Mouse (Mus musculus) MEL (cell line): ENCODE results near the gene Atxn7. TPM values are rescaled to one million over a fixed set of nuclear protein-coding genes. Genes with fewer than 3 reads are reported as not detected.

Experiments used
- DNase-seq: peaks from one replicate; pipeline ENCODE4 v3.0.0; 2011; ENCODE audit warnings: low read depth, low spot score
- H3K27ac ChIP-seq: 2 replicates; pipeline ENCODE4 v1.5.1; 2012; ENCODE audit warnings: low read depth, mild to moderate bottlenecking, control low read depth, low read length, moderate library complexity; ENCODE audit not compliant: control insufficient read depth
- H3K27me3 ChIP-seq, 2 experiments: fragments of 150-350 bp in 1 of 2; sonication (generic) in 1 of 2; 2 replicates each; pipeline ENCODE4 v1.6.1; 2012; ENCODE audit warnings: low read length in 2 of 2, mild to moderate bottlenecking in 2 of 2, improper control_type of control experiment in 1 of 2, moderate library complexity in 1 of 2; ENCODE audit not compliant: insufficient read depth in 2 of 2, control insufficient read depth in 1 of 2
- H3K36me3 ChIP-seq, 2 experiments: 2 replicates each; pipeline ENCODE4 v1.6.1; 2012 to 2014; ENCODE audit warnings: low read length in 2 of 2, improper control_type of control experiment in 1 of 2, inconsistent platforms in 1 of 2, mild to moderate bottlenecking in 1 of 2; ENCODE audit not compliant: insufficient read depth in 2 of 2, control insufficient read depth in 1 of 2
- H3K4me1 ChIP-seq, 2 experiments: fragments of 150-350 bp in 1 of 2; sonication (generic) in 1 of 2; 2 replicates each; pipeline ENCODE4 v1.6.1; 2012; ENCODE audit warnings: low read length in 2 of 2, improper control_type of control experiment in 1 of 2, mild to moderate bottlenecking in 1 of 2; ENCODE audit not compliant: insufficient read depth in 2 of 2, control insufficient read depth in 1 of 2
- H3K4me3 ChIP-seq, 2 experiments: fragments of 150-350 bp in 1 of 2; sonication (generic) in 1 of 2; 2 replicates each; pipeline ENCODE4 v1.5.1; 2012; ENCODE audit warnings: low read depth in 2 of 2, low read length in 2 of 2, mild to moderate bottlenecking in 2 of 2, moderate library complexity in 2 of 2, control low read depth in 1 of 2, improper control_type of control experiment in 1 of 2; ENCODE audit not compliant: control insufficient read depth in 1 of 2, insufficient read depth in 1 of 2
- H3K79me2 ChIP-seq: 2 replicates; pipeline ENCODE4 v1.6.1; 2012; ENCODE audit warnings: mild to moderate bottlenecking, low read length, moderate library complexity; ENCODE audit not compliant: control insufficient read depth, poor library complexity, insufficient read depth
- H3K9ac ChIP-seq: 2 replicates; pipeline ENCODE4 v1.6.1; 2012; ENCODE audit warnings: low read depth, mild to moderate bottlenecking, control low read depth, low read length, moderate library complexity; ENCODE audit not compliant: control insufficient read depth, poor library complexity, severe bottlenecking
- H3K9me3 ChIP-seq: fragments of 150-350 bp; sonication (generic); replicated peaks from 2 replicates; pipeline ENCODE4 v1.6.1; 2012; ENCODE audit warnings: mild to moderate bottlenecking, low read length, improper control_type of control experiment, moderate library complexity; ENCODE audit not compliant: insufficient read depth
- CHD2 ChIP-seq: IDR thresholded peaks from 2 replicates; pipeline ENCODE4 v1.6.1; 2011; ENCODE audit warnings: low read length, improper control_type of control experiment
- CTCF ChIP-seq, 3 experiments: IDR thresholded peaks in 2 of 3; conservative IDR thresholded peaks in 1 of 3; 2 replicates each; pipeline ENCODE4 v1.5.1; 2011 to 2012; ENCODE audit warnings: low read length in 3 of 3, low read depth in 2 of 3, mild to moderate bottlenecking in 2 of 3, improper control_type of control experiment in 1 of 3, inconsistent platforms in 1 of 3, mixed read lengths in 1 of 3, moderate library complexity in 1 of 3; ENCODE audit not compliant: control insufficient read depth in 1 of 3, insufficient read depth in 1 of 3, poor library complexity in 1 of 3, severe bottlenecking in 1 of 3
- ELF1 ChIP-seq: IDR thresholded peaks from 2 replicates; pipeline ENCODE4 v1.6.1; 2014; ENCODE audit warnings: low read depth, mild to moderate bottlenecking, inconsistent platforms, low read length, improper control_type of control experiment, moderate library complexity
- EP300 ChIP-seq, 2 experiments: IDR thresholded peaks; 2 replicates each; pipeline ENCODE4 v1.6.1; 2011; ENCODE audit warnings: improper control_type of control experiment in 2 of 2, low read length in 2 of 2, low read depth in 1 of 2, mild to moderate bottlenecking in 1 of 2
- GABPA ChIP-seq: IDR thresholded peaks from 2 replicates; pipeline ENCODE4 v1.6.1; 2012; ENCODE audit warnings: low read depth, mild to moderate bottlenecking, inconsistent platforms, low read length, improper control_type of control experiment, moderate library complexity
- GATA1 ChIP-seq: IDR thresholded peaks from 2 replicates; pipeline ENCODE4 v1.6.1; 2011; ENCODE audit warnings: low read depth, low read length, improper control_type of control experiment
- HCFC1 ChIP-seq: IDR thresholded peaks from 2 replicates; pipeline ENCODE4 v1.6.1; 2012; ENCODE audit warnings: low read depth, mild to moderate bottlenecking, inconsistent platforms, low read length, improper control_type of control experiment, moderate library complexity
- KAT2A ChIP-seq: conservative IDR thresholded peaks from 2 replicates; pipeline ENCODE4 v1.6.1; 2012; ENCODE audit warnings: low read depth, low read length, improper control_type of control experiment, inconsistent platforms
- MAFK ChIP-seq: IDR thresholded peaks from 2 replicates; pipeline ENCODE4 v1.6.1; 2011; ENCODE audit warnings: low read depth, mild to moderate bottlenecking, low read length, improper control_type of control experiment, borderline replicate concordance
- MAX ChIP-seq: IDR thresholded peaks from 2 replicates; pipeline ENCODE4 v1.6.1; 2011; ENCODE audit warnings: low read length, improper control_type of control experiment
- MAZ ChIP-seq: IDR thresholded peaks from 2 replicates; pipeline ENCODE4 v1.6.1; 2012; ENCODE audit warnings: low read depth, mild to moderate bottlenecking, inconsistent platforms, low read length, improper control_type of control experiment
- MEF2A ChIP-seq: IDR thresholded peaks from 2 replicates; pipeline ENCODE4 v1.6.1; 2014; ENCODE audit warnings: low read depth, mild to moderate bottlenecking, inconsistent platforms, low read length, improper control_type of control experiment; ENCODE audit not compliant: poor library complexity, insufficient replicate concordance, severe bottlenecking; ENCODE audit errors: extremely low read depth
- MYC ChIP-seq: IDR thresholded peaks from 2 replicates; pipeline ENCODE4 v1.6.1; 2011; ENCODE audit warnings: low read depth, mild to moderate bottlenecking, low read length, improper control_type of control experiment, moderate library complexity
- NELFE ChIP-seq: IDR thresholded peaks from 2 replicates; pipeline ENCODE4 v1.6.1; 2011; ENCODE audit warnings: low read depth, low read length, improper control_type of control experiment
- NRF1 ChIP-seq: IDR thresholded peaks from 2 replicates; pipeline ENCODE4 v1.6.1; 2014; ENCODE audit warnings: low read depth, mild to moderate bottlenecking, inconsistent platforms, low read length, improper control_type of control experiment, moderate library complexity; ENCODE audit not compliant: poor library complexity, insufficient read depth, severe bottlenecking
- POLR2A ChIP-seq, 2 experiments: IDR thresholded peaks; 2 replicates each; pipeline ENCODE4 v1.6.1; 2011 to 2012; ENCODE audit warnings: low read length in 2 of 2, mild to moderate bottlenecking in 2 of 2, control low read depth in 1 of 2, improper control_type of control experiment in 1 of 2, low read depth in 1 of 2, moderate library complexity in 1 of 2; ENCODE audit not compliant: control insufficient read depth in 1 of 2, insufficient read depth in 1 of 2, poor library complexity in 1 of 2
- POLR2AphosphoS2 ChIP-seq: IDR thresholded peaks from 2 replicates; pipeline ENCODE4 v1.6.1; 2011; ENCODE audit warnings: low read length, improper control_type of control experiment
- TCF12 ChIP-seq: IDR thresholded peaks from 2 replicates; pipeline ENCODE4 v1.6.1; 2014; ENCODE audit warnings: low read depth, mild to moderate bottlenecking, inconsistent platforms, low read length, improper control_type of control experiment, moderate library complexity
- ZC3H11A ChIP-seq: IDR thresholded peaks from 2 replicates; pipeline ENCODE4 v1.6.1; 2012; ENCODE audit warnings: low read depth, mild to moderate bottlenecking, inconsistent platforms, low read length, improper control_type of control experiment
- ZKSCAN1 ChIP-seq: IDR thresholded peaks from 2 replicates; pipeline ENCODE4 v1.6.1; 2012; ENCODE audit warnings: low read depth, mild to moderate bottlenecking, inconsistent platforms, low read length, improper control_type of control experiment, moderate library complexity
- polyA plus RNA-seq, 2 experiments: library from polyadenylated mRNA; stranded (reverse) in 1 of 2; unstranded in 1 of 2; fragments of >175 nt in 1 of 2; fragments of >200 nt in 1 of 2; gene quantifications; 2 replicates each; pipeline versions ENCODE4 v1.2.1 to v1.2.4; 2012; ENCODE audit warnings: low replicate concordance in 2 of 2, low read depth in 1 of 2; ENCODE audit not compliant: insufficient read length in 2 of 2, insufficient read depth in 1 of 2, missing spikeins in 1 of 2
- total RNA-seq: library from RNA; depleted of rRNA; stranded (reverse); fragments of 300-350 nt; gene quantifications from 2 replicates; pipeline ENCODE4 v1.2.3, GENCODE M21; 2012

The Atxn7 gene
- total and polyA plus RNA-seq, 3 experiments, result 2.3 to 7.7 TPM; not detected in 1

GRCm38 (mm10) chr14:14036352-14036751, 75.1 kb downstream of the Atxn7 start:
- H3K4me1 ChIP-seq, result peaks cover 7 to 18% of the 10 kb centered on the region in 2 experiments; a peak in 3 of 4 replicates
- H3K27me3 ChIP-seq, result no peaks in the 10 kb centered on the region

DNA sequence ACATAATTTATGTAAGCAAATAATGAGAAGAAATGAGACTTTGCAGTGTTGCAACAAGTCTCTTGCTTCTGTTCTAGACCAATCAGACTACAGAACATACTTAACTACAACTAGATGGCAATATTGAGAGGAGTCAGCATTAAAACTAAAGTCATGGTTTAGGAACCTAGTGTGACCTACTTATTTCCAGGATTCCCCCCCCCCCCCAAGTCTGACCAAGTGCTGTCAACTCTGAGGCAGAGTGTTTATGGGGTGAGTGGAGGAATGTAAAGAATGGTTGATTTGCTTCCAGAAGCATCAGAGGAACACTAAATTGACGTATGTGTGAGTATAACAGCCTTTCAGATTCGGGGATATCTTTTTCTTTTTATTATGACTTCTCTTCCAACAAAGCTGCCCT, 77.0 kb downstream of the Atxn7 start:
- H3K27me3 ChIP-seq, result no peaks in the 10 kb centered on the region
- no peak overlapping the region for H3K27ac ChIP-seq
- H3K9ac ChIP-seq, result no peak overlapping the region
- DNase-seq, result no peak
- H3K4me3 ChIP-seq, result no peak overlapping the region
- peaks cover 10 to 17% of the 10 kb centered on the region in 2 experiments for H3K4me1 ChIP-seq
- no peaks in the 10 kb centered on the region for H3K9me3 ChIP-seq
- TF ChIP-seq NELFE (no peak), POLR2A (IDR thresholded peaks at IDR 0.05; ENCODE audit: control insufficient read depth in 1 of 2, insufficient read depth in 1 of 2, low read depth in 1 of 2, low read length in 2 of 2, poor library complexity in 1 of 2) (no peak), ZKSCAN1 (no peak), MEF2A (no peak), NRF1 (no peak), GABPA (no peak), KAT2A (no peak), TCF12 (no peak), CHD2 (no peak), MAFK (no peak), CTCF (IDR thresholded peaks at IDR 0.05 in 2 of 3, conservative IDR thresholded peaks at IDR 0.05 in 1 of 3; ENCODE audit: control insufficient read depth in 1 of 3, insufficient read depth in 1 of 3, low read depth in 2 of 3, low read length in 3 of 3, poor library complexity in 1 of 3, severe bottlenecking in 1 of 3) (no peak), EP300 (IDR thresholded peaks at IDR 0.05; ENCODE audit: low read depth in 1 of 2, low read length in 2 of 2) (no peak), MAX (no peak), HCFC1 (no peak), ELF1 (no peak), GATA1 (no peak), ZC3H11A (no peak), POLR2AphosphoS2 (no peak), MAZ (no peak), MYC (no peak)
- no peaks in the 10 kb centered on the region for H3K79me2 ChIP-seq
- H3K36me3 ChIP-seq, result peaks cover 0 to 16% of the 10 kb centered on the region in 2 experiments; a peak in 3 of 4 replicates

More at GRCm38 (mm10) chr14:14036352-14036751, 75.1 kb downstream of the Atxn7 start:
- peak; percentile 66 for DNase-seq
- H3K79me2 ChIP-seq, result no peaks in the 10 kb centered on the region
- no peak overlapping the region for H3K4me3 ChIP-seq
- H3K9ac ChIP-seq, result no peak overlapping the region
- peak overlapping the region; percentile 11; the same call in 1 of the 2 replicates for H3K27ac ChIP-seq
- TF ChIP-seq ELF1 (no peak), EP300 (IDR thresholded peaks at IDR 0.05; ENCODE audit: low read depth in 1 of 2, low read length in 2 of 2) (peak; percentile 43 to 63; a peak in 3 of 4 replicates), GATA1 (0 out of 2 replicates have a peak, but pooled peaks have one; percentile 4)
- peaks cover 0 to 12% of the 10 kb centered on the region in 2 experiments; a peak in 3 of 4 replicates for H3K36me3 ChIP-seq
- H3K9me3 ChIP-seq, result no peaks in the 10 kb centered on the region
